Mouse (Mus musculus): ENCODE measurements around the gene Surf1. TPM values are rescaled to one million over a fixed set of nuclear protein-coding genes. Genes with fewer than 3 reads are reported as not detected.

Gene Surf1
- polyA plus RNA-seq, 1 experiment, result 23.2 TPM

GRCm38 (mm10) chr2:26954735-26955395 is 38.5 kb upstream of the Surf1 start:
- H3K27me3 ChIP-seq (ENCODE audit: control insufficient read depth, insufficient read depth, low read length), result no peaks in the 10 kb centered on the region
- TF ChIP-seq CTCF (IDR thresholded peaks at IDR 0.05; ENCODE audit: control insufficient read depth, insufficient read depth, insufficient replicate concordance, low read depth, low read length) (no peak), POLR2A (IDR thresholded peaks at IDR 0.05; ENCODE audit: control insufficient read depth, low read depth, low read length) (no peak)
- H3K27ac ChIP-seq (ENCODE audit: control insufficient read depth, insufficient read depth, low read depth, low read length), result no peak overlapping the region
- H3K36me3 ChIP-seq (ENCODE audit: control insufficient read depth, insufficient read depth, low read length), result no peaks in the 10 kb centered on the region; the same call in none of the 2 replicates
- no peak overlapping the region for H3K4me3 ChIP-seq (ENCODE audit: control insufficient read depth, low read depth, low read length)
- H3K4me1 ChIP-seq (ENCODE audit: control insufficient read depth, insufficient read depth, low read length), result no peaks in the 10 kb centered on the region

DNA sequence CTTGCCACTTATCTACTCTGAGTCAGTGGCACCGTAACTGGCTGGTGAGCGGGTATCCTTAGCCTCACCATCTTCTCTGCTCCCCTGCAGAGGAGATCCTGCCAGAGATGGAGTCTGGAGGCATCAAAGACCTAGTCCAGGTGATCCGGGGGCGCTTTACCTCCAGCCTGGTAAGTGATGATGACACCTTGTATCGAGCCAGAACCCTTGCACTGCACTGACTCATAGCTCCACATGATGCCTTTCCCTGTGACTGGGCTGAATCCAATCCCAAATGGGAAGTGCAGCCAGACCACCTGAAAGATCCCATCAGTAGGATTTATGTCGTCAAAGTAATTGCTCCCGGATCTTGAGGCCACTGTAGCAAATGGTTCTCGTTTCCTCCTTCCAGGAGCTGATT is 36.5 kb upstream of the Surf1 start:
- Histone ChIP-seq H3K27me3 (ENCODE audit: control insufficient read depth, insufficient read depth, low read length) (no peaks in the 10 kb centered on the region), H3K4me3 (ENCODE audit: control insufficient read depth, low read depth, low read length) (no peak overlapping the region), H3K4me1 (ENCODE audit: control insufficient read depth, insufficient read depth, low read length) (no peaks in the 10 kb centered on the region), H3K36me3 (ENCODE audit: control insufficient read depth, insufficient read depth, low read length) (no peaks in the 10 kb centered on the region; the same call in none of the 2 replicates), H3K27ac (ENCODE audit: control insufficient read depth, insufficient read depth, low read depth, low read length) (no peak overlapping the region)
- no peak for TF ChIP-seq POLR2A (IDR thresholded peaks at IDR 0.05; ENCODE audit: control insufficient read depth, low read depth, low read length)
- TF ChIP-seq CTCF (IDR thresholded peaks at IDR 0.05; ENCODE audit: control insufficient read depth, insufficient read depth, insufficient replicate concordance, low read depth, low read length), result no peak

GRCm38 (mm10) chr2:26952193-26952592 is 35.9 kb upstream of the Surf1 start:
- no peak overlapping the region for H3K4me3 ChIP-seq (ENCODE audit: control insufficient read depth, low read depth, low read length)
- H3K27ac ChIP-seq (ENCODE audit: control insufficient read depth, insufficient read depth, low read depth, low read length), result no peak overlapping the region
- H3K27me3 ChIP-seq (ENCODE audit: control insufficient read depth, insufficient read depth, low read length), result no peaks in the 10 kb centered on the region
- no peaks in the 10 kb centered on the region; the same call in 1 of the 2 replicates for H3K36me3 ChIP-seq (ENCODE audit: control insufficient read depth, insufficient read depth, low read length)
- TF ChIP-seq POLR2A (IDR thresholded peaks at IDR 0.05; ENCODE audit: control insufficient read depth, low read depth, low read length), result no peak
- TF ChIP-seq CTCF (IDR thresholded peaks at IDR 0.05; ENCODE audit: control insufficient read depth, insufficient read depth, insufficient replicate concordance, low read depth, low read length), result no peak
- no peaks in the 10 kb centered on the region for H3K4me1 ChIP-seq (ENCODE audit: control insufficient read depth, insufficient read depth, low read length)

- TF ChIP-seq POLR2A (IDR thresholded peaks at IDR 0.05; ENCODE audit: control insufficient read depth, low read depth, low read length) (no peak), CTCF (IDR thresholded peaks at IDR 0.05; ENCODE audit: control insufficient read depth, insufficient read depth, insufficient replicate concordance, low read depth, low read length) (no peak)
- Histone ChIP-seq H3K36me3 (ENCODE audit: control insufficient read depth, insufficient read depth, low read length) (no peaks in the 10 kb centered on the region; the same call in 1 of the 2 replicates), H3K4me3 (ENCODE audit: control insufficient read depth, low read depth, low read length) (no peak overlapping the region)
These were observed 35.1 kb upstream of the Surf1 start for GRCm38 (mm10) chr2:26951346-26951905.

DNA sequence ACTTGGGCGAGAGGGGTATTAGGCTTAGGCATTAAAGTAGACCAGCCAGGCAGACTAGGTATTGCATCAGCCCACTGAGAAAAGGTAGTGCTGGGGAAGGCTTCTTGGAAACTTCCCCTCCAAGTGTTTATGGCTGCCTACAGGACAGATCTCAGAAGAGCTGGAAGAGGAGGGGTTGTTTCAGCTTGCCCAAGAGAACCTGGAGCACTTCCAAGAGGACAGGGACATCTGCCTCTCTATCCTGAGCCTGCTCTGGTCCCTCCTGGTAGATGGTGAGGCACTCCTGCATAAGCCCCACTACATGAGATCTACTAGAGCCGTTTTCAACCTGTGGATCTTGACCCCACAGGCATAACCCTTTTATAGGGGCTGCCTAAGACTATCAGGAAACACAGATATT is 34.1 kb upstream of the Surf1 start:
- Histone ChIP-seq H3K4me1 (ENCODE audit: control insufficient read depth, insufficient read depth, low read length) (no peaks in the 10 kb centered on the region), H3K27ac (ENCODE audit: control insufficient read depth, insufficient read depth, low read depth, low read length) (no peak overlapping the region), H3K27me3 (ENCODE audit: control insufficient read depth, insufficient read depth, low read length) (no peaks in the 10 kb centered on the region), H3K36me3 (ENCODE audit: control insufficient read depth, insufficient read depth, low read length) (no peaks in the 10 kb centered on the region; the same call in 1 of the 2 replicates), H3K4me3 (ENCODE audit: control insufficient read depth, low read depth, low read length) (no peak overlapping the region)
- TF ChIP-seq CTCF (IDR thresholded peaks at IDR 0.05; ENCODE audit: control insufficient read depth, insufficient read depth, insufficient replicate concordance, low read depth, low read length) (no peak), POLR2A (IDR thresholded peaks at IDR 0.05; ENCODE audit: control insufficient read depth, low read depth, low read length) (no peak)

More at GRCm38 (mm10) chr2:26951346-26951905, 35.1 kb upstream of the Surf1 start:
- Histone ChIP-seq H3K4me1 (ENCODE audit: control insufficient read depth, insufficient read depth, low read length) (no peaks in the 10 kb centered on the region), H3K27ac (ENCODE audit: control insufficient read depth, insufficient read depth, low read depth, low read length) (no peak overlapping the region), H3K27me3 (ENCODE audit: control insufficient read depth, insufficient read depth, low read length) (no peaks in the 10 kb centered on the region)

- TF ChIP-seq POLR2A (IDR thresholded peaks at IDR 0.05; ENCODE audit: control insufficient read depth, low read depth, low read length), result no peak
- no peak for TF ChIP-seq CTCF (IDR thresholded peaks at IDR 0.05; ENCODE audit: control insufficient read depth, insufficient read depth, insufficient replicate concordance, low read depth, low read length)
- no peaks in the 10 kb centered on the region; the same call in 1 of the 2 replicates for H3K36me3 ChIP-seq (ENCODE audit: control insufficient read depth, insufficient read depth, low read length)
- no peaks in the 10 kb centered on the region for H3K27me3 ChIP-seq (ENCODE audit: control insufficient read depth, insufficient read depth, low read length)
These were observed 26.9 kb upstream of the Surf1 start for GRCm38 (mm10) chr2:26943253-26943652.

GRCm38 (mm10) chr2:26941539-26941938 is 25.2 kb upstream of the Surf1 start:
- H3K4me3 ChIP-seq (ENCODE audit: control insufficient read depth, low read depth, low read length), result no peak overlapping the region
- TF ChIP-seq CTCF (IDR thresholded peaks at IDR 0.05; ENCODE audit: control insufficient read depth, insufficient read depth, insufficient replicate concordance, low read depth, low read length) (peak; percentile 13; the same call in 1 of the 2 replicates), POLR2A (IDR thresholded peaks at IDR 0.05; ENCODE audit: control insufficient read depth, low read depth, low read length) (no peak)
- no peak overlapping the region for H3K27ac ChIP-seq (ENCODE audit: control insufficient read depth, insufficient read depth, low read depth, low read length)
- H3K4me1 ChIP-seq (ENCODE audit: control insufficient read depth, insufficient read depth, low read length), result no peaks in the 10 kb centered on the region
- H3K36me3 ChIP-seq (ENCODE audit: control insufficient read depth, insufficient read depth, low read length), result no peaks in the 10 kb centered on the region; the same call in 1 of the 2 replicates
- H3K27me3 ChIP-seq (ENCODE audit: control insufficient read depth, insufficient read depth, low read length), result no peaks in the 10 kb centered on the region

More at GRCm38 (mm10) chr2:26943253-26943652, 26.9 kb upstream of the Surf1 start:
- H3K4me1 ChIP-seq (ENCODE audit: control insufficient read depth, insufficient read depth, low read length), result no peaks in the 10 kb centered on the region
- no peak overlapping the region for H3K27ac ChIP-seq (ENCODE audit: control insufficient read depth, insufficient read depth, low read depth, low read length)
- H3K4me3 ChIP-seq (ENCODE audit: control insufficient read depth, low read depth, low read length), result no peak overlapping the region
